Comparison of ENCODE assay signal across 7 mouse cellular contexts in genomic region chr1:64618226-64618625, GRCm38 (mm10). TPM values are rescaled to one million over a fixed set of nuclear protein-coding genes. Genes with fewer than 3 reads are reported as not detected.
DNase-seq lines count a peak whose midpoint lies in the region; ATAC-seq and TF ChIP-seq lines count a peak whose summit lies in the region.

No protein-coding gene starts in this region.

- TF ChIP-seq CTCF in lung, embryonic 14.5 days (IDR thresholded peaks at IDR 0.05; ENCODE audit: low read depth), result no peak

- H3K9ac ChIP-seq in lung, embryonic 14.5 days, result peak overlapping the region; percentile 85
- peak overlapping the region; percentile 97; the same call in 1 of the 2 replicates for H3K9ac ChIP-seq in forebrain, embryonic 11.5 days (ENCODE audit: low read length)
- peak overlapping the region; percentile 96; the same call in 1 of the 2 replicates for H3K9ac ChIP-seq in limb, embryonic 14.5 days (ENCODE audit: low read depth, low read length, severe bottlenecking)
- H3K9ac ChIP-seq in stomach, embryonic 14.5 days (replicated peaks; ENCODE audit: low read depth, low read length), result peak overlapping the region; percentile 85; the same call in 1 of the 2 replicates

- H3K4me2 ChIP-seq in lung, embryonic 14.5 days, result peak overlapping the region; percentile 61
- H3K4me2 ChIP-seq in forebrain, embryonic 11.5 days (ENCODE audit: low read depth, low read length, severe bottlenecking), result peak overlapping the region; percentile 81; the same call in 1 of the 2 replicates
- peak overlapping the region; percentile 77 for H3K4me2 ChIP-seq in limb, embryonic 14.5 days (replicated peaks; ENCODE audit: low read depth, low read length, severe bottlenecking)
- peak overlapping the region; percentile 67 for H3K4me2 ChIP-seq in stomach, embryonic 14.5 days (replicated peaks; ENCODE audit: low read depth, low read length)

- H3K4me1 ChIP-seq in lung, embryonic 14.5 days (ENCODE audit: insufficient read depth), result peaks cover 4% of the 10 kb centered on the region; the same call in 1 of the 2 replicates
- H3K4me1 ChIP-seq in forebrain, embryonic 11.5 days (replicated peaks; ENCODE audit: control insufficient read depth, insufficient read depth, low read length), result peaks cover 4% of the 10 kb centered on the region; the same call in 1 of the 2 replicates
- peaks cover 19% of the 10 kb centered on the region for H3K4me1 ChIP-seq in limb, embryonic 14.5 days (ENCODE audit: control insufficient read depth, insufficient read depth, low read length)
- H3K4me1 ChIP-seq in stomach, embryonic 14.5 days (ENCODE audit: control insufficient read depth, insufficient read depth, low read length), result peaks cover 4% of the 10 kb centered on the region; the same call in 1 of the 2 replicates

- H3K27ac ChIP-seq in lung, embryonic 14.5 days (ENCODE audit: low read depth), result peak overlapping the region; percentile 99; the same call in 1 of the 2 replicates
- H3K27ac ChIP-seq in forebrain, embryonic 11.5 days (ENCODE audit: low read depth, low read length), result no peak overlapping the region
- peak overlapping the region; percentile 97 for H3K27ac ChIP-seq in limb, embryonic 14.5 days (replicated peaks; ENCODE audit: low read depth, low read length)
- no peak overlapping the region; the same call in 1 of the 2 replicates for H3K27ac ChIP-seq in stomach, embryonic 14.5 days (ENCODE audit: low read length)

- no peaks in the 10 kb centered on the region for H3K27me3 ChIP-seq in lung, embryonic 14.5 days (ENCODE audit: insufficient read depth, low read length)
- H3K27me3 ChIP-seq in forebrain, embryonic 11.5 days (ENCODE audit: control insufficient read depth, insufficient read depth, low read length), result no peaks in the 10 kb centered on the region
- no peaks in the 10 kb centered on the region for H3K27me3 ChIP-seq in limb, embryonic 14.5 days (ENCODE audit: control insufficient read depth, insufficient read depth, low read length)
- H3K27me3 ChIP-seq in stomach, embryonic 14.5 days (ENCODE audit: control insufficient read depth, insufficient read depth, low read length), result no peaks in the 10 kb centered on the region

- WGBS in lung, embryonic 14.5 days, result 44% methylated on average over 3 of the region's 3 CpGs
- 74% methylated on average over 3 of the region's 3 CpGs for WGBS in forebrain, embryonic 11.5 days
- WGBS in limb, embryonic 14.5 days, result 44% methylated on average over 3 of the region's 3 CpGs
- WGBS in stomach, embryonic 14.5 days, result 45% methylated on average over 3 of the region's 3 CpGs

- no peak for TF ChIP-seq POLR2A in limb, embryonic 14.5 days (IDR thresholded peaks at IDR 0.05; ENCODE audit: borderline replicate concordance, extremely low read depth, insufficient read depth, insufficient read length)

- H3K9me3 ChIP-seq in lung, embryonic 14.5 days (ENCODE audit: low read depth, low read length), result no peaks in the 10 kb centered on the region
- no peaks in the 10 kb centered on the region for H3K9me3 ChIP-seq in forebrain, embryonic 11.5 days (ENCODE audit: control insufficient read depth, low read length)
- H3K9me3 ChIP-seq in limb, embryonic 14.5 days (ENCODE audit: control insufficient read depth, low read length), result no peaks in the 10 kb centered on the region
- no peaks in the 10 kb centered on the region for H3K9me3 ChIP-seq in stomach, embryonic 14.5 days (ENCODE audit: control insufficient read depth, low read depth, low read length)

- no peak for ATAC-seq in lung, embryonic 14.5 days (ENCODE audit: insufficient read depth)
- no peak for ATAC-seq in forebrain, embryonic 11.5 days (replicated peaks; ENCODE audit: low FRiP score)
- ATAC-seq in limb, embryonic 14.5 days (ENCODE audit: low FRiP score, low read depth), result no peak
- no peak for ATAC-seq in stomach, embryonic 14.5 days (ENCODE audit: insufficient number of reproducible peaks, insufficient read depth, low FRiP score, low read depth)

- H3K4me3 ChIP-seq in lung, embryonic 14.5 days (ENCODE audit: low read depth, low read length), result peak overlapping the region; percentile 72
- H3K4me3 ChIP-seq in forebrain, embryonic 11.5 days (ENCODE audit: low read depth, low read length), result no peak overlapping the region; the same call in 1 of the 2 replicates
- H3K4me3 ChIP-seq in limb, embryonic 14.5 days (replicated peaks; ENCODE audit: low read length), result peak overlapping the region; percentile 80
- peak overlapping the region; percentile 75 for H3K4me3 ChIP-seq in stomach, embryonic 14.5 days (ENCODE audit: low read depth, low read length)

- peaks cover 7% of the 10 kb centered on the region; the same call in 1 of the 2 replicates for H3K36me3 ChIP-seq in lung, embryonic 14.5 days (ENCODE audit: insufficient read depth)
- no peaks in the 10 kb centered on the region; the same call in 1 of the 2 replicates for H3K36me3 ChIP-seq in forebrain, embryonic 11.5 days (ENCODE audit: control insufficient read depth, insufficient read depth, low read length)
- H3K36me3 ChIP-seq in limb, embryonic 14.5 days (ENCODE audit: control insufficient read depth, insufficient read depth, low read length), result peaks cover 11% of the 10 kb centered on the region
- no peaks in the 10 kb centered on the region; the same call in 1 of the 2 replicates for H3K36me3 ChIP-seq in stomach, embryonic 14.5 days (ENCODE audit: control insufficient read depth, insufficient read depth, low read length)

- no peak for DNase-seq in lung, embryonic 14.5 days
- DNase-seq in lung, adult 18-20 months, result no peak
- no peak for DNase-seq in forebrain, embryonic 11.5 days (ENCODE audit: low spot score)
- no peak for DNase-seq in limb, embryonic 14.5 days (ENCODE audit: low spot score)
- no peak for DNase-seq in adrenal gland, postnatal 36 days
- no peak for DNase-seq in adrenal gland, adult 18-20 months (ENCODE audit: low spot score in 2 of 2)

RNA-seq across cellular contexts. Expression of gene Mettl21a, which starts 1.2 kb away (rescaled TPM):
- polyA plus RNA-seq in lung, embryonic 14.5 days (2014; fragmentation: Nextera tagmentation; extraction: Ambion mirVana), result 17.8 and 20.3 TPM in 2 replicates
- polyA plus RNA-seq in forebrain, embryonic 11.5 days (2014; fragmentation: Nextera tagmentation; extraction: Ambion mirVana), result 20.8 and 22.8 TPM in 2 replicates
- polyA plus RNA-seq in limb, embryonic 14.5 days (2012; rRNA removed), result 20.7 and 24.1 TPM in 2 replicates
- 26.1 and 27.6 TPM in 2 replicates for polyA plus RNA-seq in limb, embryonic 14.5 days (2014; fragmentation: Nextera tagmentation; extraction: Ambion mirVana)
- polyA plus RNA-seq in stomach, embryonic 14.5 days (2014; fragmentation: Nextera tagmentation; extraction: Ambion mirVana), result 21.3 and 24.5 TPM in 2 replicates
- total RNA-seq in adrenal gland, postnatal 36 days (2021), result 10 to 100 TPM; 11.9 to 19.8 TPM
- total RNA-seq in adrenal gland, adult 18-20 months (2021), result 10 to 100 TPM in 1 of 2 experiments, 1 to 10 TPM in 1; 8.5 to 16.5 TPM

Comparison
In these comparisons a context has a peak if more than half of its experiments do, and no peak if none do; other contexts are left out.
1. H3K27ac ChIP-seq: peak in lung, embryonic 14.5 days (single experiment) and limb, embryonic 14.5 days (single experiment); none in forebrain, embryonic 11.5 days (single experiment) and stomach, embryonic 14.5 days (single experiment).
2. Peak in every context shown above with its lines, with median percentiles within 50 percentile points of each other: H3K4me2 ChIP-seq and H3K9ac ChIP-seq.